Mouse (Mus musculus) left cerebral cortex, postnatal 36 days (tissue): ENCODE results near the gene Btbd16. TPM values are rescaled to one million over a fixed set of nuclear protein-coding genes. Genes with fewer than 3 reads are reported as not detected.

ENCODE experiments used
- DNase-seq, 2 experiments: peaks; one replicate each; pipeline ENCODE4 v3.0.0; 2021 to 2022; ENCODE audit warnings: low spot score in 2 of 2, mixed read lengths in 1 of 2
- intact Hi-C: fragments of 180-260 bp; cut with DNase I; formaldehyde crosslinking; loops from one replicate; pipeline ENCODE4 v1.15.1; 2025
- total RNA-seq, 2 experiments: library from RNA; stranded (reverse); gene quantifications; 2 replicates each; pipeline ENCODE4 v1.2.3; 2021

Btbd16 gene
- total RNA-seq, 2 experiments from 2014 or later = 0.23 to 0.37 TPM

DNA sequence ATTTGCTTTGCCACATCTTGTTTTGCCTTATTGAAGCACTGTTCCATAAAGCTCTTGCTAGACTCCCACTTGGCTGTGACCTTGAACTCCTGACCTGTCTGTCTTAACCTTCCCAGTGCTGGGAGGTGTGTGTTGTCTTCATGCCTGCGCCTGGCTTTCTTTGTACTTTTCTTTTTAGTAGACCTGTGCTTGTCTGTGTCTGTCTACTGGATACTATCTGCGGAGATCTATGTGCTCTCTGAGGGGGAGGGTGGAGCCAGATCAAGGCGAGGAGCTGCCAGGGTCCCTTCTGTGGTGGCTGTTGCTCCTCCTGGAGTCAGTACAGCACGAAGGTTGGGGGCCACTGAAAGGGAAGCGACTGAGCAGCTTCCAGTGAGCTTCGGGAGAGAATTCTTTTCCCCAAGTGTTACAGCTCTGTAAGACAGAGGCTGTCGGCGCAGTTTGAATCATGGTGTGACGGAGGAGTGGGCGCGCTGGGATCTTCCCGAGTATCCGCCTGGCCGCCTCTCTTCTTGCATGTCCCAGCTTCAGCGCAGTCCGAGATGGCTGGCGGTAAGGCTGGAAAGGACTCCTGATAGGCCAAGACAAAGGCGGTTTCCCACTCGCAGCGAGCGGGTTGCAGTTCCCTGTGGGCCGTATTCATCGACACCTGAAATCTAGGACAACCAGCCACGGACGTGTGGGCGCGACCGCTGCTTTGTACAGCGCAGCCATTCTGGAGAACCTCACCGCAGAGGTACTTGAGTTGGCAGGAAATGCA is 7.3 kb upstream of the Btbd16 start:
- peak in 1 of 2 experiments; percentile 22 for DNase-seq
- intact Hi-C loops = no loop called here

DNA sequence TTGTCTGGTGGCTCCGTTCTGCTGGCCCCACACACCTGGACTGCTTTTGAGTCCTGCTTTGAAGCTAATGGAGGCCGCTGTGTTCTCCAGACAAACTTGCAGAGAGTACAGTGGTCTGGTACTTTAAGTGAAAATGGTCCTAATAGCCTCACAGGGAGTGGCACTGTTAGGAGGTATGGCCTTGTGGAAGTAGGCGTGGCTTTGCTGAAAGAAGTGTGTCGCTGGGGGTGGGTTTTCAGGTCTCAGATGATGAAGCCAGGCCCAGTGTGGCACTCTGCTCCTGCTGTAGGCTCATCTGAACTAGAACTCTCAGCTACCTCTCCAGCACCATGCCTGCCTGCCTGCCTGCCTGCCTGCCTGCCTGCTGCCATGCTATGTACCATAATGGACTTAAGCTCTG is 5.7 kb upstream of the Btbd16 start:
- DNase-seq = no peak
- intact Hi-C loops = no loop called here

DNA sequence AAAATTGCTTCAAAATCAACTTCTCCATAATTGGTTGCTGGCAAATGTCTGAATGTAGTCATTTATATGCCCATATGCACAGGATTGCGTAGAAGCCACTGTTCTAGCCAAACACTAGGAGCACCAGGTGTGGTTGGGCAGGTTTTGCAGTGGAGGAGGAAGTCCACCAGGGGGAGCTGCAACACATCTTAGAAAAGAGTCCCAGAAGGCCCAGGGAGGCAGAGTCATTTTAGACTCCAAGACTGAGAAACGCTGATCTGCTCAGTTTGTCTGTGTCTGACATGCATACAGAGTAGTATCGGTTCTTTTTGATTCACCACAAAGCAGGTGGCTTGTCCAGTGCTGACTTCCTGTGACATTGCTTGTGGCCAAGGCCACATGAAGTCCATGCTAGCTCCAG is 3.2 kb upstream of the Btbd16 start:
- DNase-seq = peak; percentile 76 to 78
- intact Hi-C loops = loop anchor here (2.0 to 10.0 kb wide), 3 partner anchors 57 to 294 kb away; no protein-coding TSS in a partner anchor

DNA sequence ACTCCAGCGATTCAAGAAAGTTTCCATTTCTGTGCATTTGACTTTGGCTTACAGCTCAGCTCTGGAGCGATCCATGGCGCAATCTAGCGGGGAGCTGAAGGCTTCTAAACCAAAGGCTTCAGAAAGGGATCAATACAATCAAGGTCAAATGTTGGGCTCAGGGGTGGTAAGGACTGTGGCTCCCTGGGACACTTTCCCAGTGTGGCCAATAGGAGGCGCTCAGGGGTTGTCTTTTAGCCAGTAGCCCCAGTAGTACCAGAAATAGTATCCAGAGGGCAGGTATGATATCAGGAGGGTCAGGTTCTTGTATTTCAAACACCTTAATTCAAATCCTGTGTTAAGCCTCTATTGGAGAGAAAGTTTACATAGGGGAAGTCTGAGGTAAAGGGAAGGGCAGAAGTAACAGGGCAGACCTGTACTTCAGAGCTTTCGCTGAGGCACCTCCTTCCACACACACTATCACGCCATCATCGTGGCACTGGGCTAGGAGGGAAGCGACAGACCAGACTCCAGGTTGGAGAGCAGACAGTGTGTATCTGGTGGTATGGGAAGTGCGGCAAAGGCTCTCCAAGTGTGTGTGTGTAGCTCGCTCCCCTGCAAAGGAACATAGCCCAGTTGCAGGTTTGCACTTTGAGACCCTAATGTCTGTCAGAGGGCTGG is 568 bp upstream of the Btbd16 start:
- no peak for DNase-seq

DNA sequence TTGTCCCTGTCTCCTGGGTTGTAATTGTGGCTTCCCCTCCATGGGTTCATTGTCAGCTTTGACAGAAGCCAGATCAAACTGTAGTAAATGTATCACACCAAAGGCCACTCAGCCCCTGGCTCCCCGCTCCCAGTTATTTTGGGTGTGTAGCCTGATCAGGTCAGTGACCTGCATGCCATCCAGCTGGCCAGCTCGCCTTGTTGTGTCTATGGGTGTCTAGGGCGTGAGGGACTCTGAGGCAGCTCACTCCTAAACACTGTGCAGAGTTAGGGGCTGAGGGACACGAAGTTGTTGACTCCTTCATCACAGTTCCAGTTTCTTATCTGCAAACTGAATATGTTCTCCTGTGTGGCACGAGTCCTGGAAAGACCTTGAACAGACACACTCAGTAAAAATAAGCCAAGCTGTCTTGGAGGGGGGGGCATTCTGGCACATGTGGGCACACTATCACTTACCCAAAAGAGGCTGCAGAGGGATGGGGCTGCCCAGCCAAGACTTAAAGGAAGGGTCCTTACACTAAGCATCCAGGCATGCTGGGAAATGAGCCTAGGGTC is 7.1 kb downstream of the Btbd16 start:
- intact Hi-C loops = no loop called here
- no peak for DNase-seq

More for the DNA sequence above, 568 bp upstream of the Btbd16 start:
- intact Hi-C loops = loop anchor here (5.0 to 10.0 kb wide), 2 partner anchors 54 to 292 kb away; no protein-coding TSS in a partner anchor

DNA sequence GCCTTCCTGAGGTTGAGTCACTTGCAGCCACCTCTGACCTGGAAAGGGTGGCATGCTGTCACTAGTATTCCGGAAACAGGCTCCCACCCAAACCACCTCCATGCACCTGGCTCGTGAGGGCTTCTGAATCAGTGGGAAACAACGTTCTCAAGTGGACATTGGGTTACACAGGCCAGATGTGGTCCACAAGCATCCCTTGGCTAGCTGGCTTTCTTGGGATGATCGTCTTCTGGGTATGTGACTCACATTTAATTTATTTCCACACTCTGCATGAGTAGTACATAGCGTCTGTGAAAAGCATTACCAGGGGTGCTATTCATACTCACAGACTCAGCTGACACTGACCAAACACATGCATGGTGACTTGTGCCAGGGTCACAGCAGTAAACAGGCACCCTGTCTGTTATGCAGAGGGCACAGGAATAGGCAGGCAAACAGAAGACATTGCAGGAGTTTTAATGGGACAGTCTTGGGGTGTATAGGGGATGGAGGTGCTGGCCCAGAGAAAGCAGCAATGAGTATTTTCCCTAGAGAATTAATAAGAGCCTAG is 8.7 kb downstream of the Btbd16 start:
- DNase-seq = no peak
- intact Hi-C loops = no loop called here

DNA sequence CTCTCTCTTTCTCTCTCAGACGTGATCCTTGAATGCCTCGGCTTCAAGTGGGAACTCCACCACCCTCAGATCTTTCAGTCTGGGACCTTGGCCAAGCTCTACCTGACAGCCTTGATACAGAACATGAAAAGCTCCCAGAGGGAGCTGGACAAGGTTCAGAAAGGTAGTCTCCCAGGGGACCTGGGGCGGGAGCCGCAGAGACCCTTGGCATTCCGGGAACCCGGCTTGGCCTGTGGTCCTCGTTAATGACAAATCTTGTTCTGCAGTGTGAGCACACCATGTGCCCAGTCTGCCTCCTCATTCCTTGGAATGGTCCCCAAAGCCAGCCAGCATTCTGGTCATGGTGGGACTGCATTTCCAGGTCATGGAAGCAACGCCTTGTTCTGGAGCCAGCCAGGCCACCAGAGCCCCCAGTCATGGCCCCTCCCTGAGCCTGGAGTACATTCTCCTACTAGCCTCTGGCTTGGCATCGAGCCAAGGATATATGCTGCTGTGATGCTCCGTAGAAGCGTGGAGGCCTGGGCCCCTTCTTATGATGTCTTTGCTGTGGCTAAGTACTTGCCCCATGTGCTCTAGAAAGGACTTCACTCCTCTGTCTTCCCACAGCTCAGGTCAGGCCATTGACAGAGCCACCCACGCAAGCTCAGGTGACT is 12.2 kb downstream of the Btbd16 start:
- intact Hi-C loops = no loop called here

DNA sequence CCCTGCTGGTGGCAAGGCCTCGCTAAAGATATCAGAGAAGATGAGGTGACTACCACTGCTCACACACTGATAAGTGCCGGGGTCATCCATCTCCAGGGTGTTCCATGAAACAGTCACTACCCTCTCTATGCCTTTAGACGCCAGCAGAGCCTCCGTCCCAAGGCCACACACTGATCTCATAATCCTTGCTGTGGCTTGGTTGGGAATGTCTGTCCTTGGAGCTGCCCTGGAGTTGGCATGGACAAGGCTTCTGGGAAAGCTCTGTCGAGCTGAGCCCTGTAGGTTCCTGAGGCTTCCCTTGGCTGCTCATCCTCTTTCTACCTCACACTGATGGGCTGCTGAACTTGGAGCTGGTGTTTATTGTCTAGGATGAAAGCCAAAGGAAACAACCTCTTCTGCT is 12.8 kb downstream of the Btbd16 start:
- DNase-seq = no peak
- intact Hi-C loops = no loop called here

More for the DNA sequence above, 12.2 kb downstream of the Btbd16 start:
- no peak for DNase-seq

DNA sequence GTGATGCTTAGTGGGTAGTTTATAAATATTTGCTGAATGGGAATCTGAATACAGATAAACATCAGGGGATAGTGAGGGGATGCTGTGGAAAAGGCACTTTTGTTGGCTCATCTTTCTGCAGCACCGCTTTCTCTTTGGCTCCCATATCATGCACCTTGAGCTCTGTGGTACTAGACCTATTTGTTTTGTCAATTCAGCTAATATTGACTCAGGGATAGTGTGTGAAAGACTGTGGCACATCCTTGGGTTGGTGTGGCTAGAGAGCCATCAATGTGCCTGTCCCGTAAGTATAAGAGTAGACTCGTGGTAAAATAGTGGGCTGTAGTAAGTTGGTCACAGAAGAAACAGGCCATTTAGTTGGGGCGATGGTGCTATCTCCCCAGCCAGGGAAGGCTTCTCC is 13.7 kb downstream of the Btbd16 start:
- intact Hi-C loops = no loop called here
- DNase-seq = no peak

DNA sequence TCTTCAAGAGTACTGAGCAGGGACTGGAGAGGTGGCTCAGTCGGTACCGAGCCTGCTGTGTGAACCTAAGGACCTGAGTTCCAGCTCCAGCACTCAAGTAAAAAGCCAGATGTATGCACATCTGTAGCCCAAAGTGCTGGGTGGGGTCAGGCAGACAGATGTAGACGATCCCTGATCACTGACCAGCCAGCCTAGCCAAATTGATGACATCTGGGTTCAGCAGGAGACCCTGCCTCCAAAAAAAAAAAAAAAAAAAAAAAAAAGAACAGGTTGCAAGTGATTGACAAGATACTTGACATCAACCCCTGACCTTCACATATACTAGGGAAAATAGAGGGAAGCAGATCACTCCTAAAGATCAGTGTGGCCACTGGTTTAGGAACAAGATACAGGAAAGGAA is 15.1 kb downstream of the Btbd16 start:
- intact Hi-C loops = no loop called here

DNA sequence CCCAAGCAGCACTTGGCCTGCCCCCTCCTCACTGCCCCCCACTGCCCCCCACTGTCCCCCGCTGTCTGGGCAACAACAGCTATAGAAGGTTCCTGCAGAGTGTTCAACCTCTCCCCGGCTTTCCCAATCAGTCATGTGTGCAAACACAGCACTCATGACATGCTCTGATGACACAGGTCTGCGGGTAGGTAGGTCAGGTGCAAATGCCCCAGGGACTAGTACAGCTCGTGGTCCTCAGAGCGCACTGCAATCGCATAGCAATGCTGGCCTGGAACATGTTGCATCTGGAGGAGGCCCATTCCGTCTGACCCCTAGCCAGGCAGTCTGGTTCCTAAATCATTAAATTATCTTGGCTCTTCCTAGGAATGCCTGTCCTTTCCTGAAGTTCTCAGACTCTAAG is 15.6 kb downstream of the Btbd16 start:
- intact Hi-C loops = no loop called here
- no peak for DNase-seq

More for the DNA sequence above, 15.1 kb downstream of the Btbd16 start:
- no peak for DNase-seq

DNA sequence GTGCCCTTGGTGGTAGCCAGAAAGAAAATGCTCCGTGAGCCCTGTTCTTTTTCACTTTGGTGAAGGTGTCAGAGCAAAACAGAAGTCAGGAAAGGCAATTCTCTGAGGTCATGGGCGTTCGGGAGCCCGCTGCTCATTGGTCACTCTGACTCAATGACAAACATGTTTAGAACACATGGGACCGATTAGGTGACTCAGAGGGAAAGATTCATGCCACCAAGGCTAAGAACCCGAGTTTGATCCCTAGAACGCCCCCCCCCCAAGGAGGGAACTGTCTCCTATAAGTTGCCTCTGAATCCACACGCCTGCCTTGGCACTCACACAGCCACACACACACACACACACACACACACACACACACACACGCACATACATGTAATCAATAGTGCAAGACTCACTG is 19.8 kb downstream of the Btbd16 start:
- no peak for DNase-seq
- intact Hi-C loops = no loop called here

DNA sequence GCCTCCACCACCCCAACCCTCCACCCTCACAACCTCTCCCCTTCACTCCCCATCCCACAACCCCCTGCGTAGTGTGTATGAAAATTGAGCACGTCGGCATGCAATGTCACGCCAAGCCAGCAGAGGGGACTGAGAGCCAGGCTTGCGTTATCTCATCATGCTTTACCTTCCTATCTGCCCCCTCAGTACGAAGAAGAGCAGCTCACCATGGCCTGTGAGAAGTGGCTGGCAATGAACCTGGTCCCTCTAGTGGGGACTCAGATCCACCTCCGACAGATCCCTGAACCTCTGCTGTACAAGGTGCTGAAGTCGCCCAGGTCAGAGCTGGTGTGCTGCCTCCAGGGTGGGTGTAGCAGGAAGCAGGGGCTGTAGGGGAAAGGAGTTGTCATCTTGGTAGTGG is 22.9 kb downstream of the Btbd16 start:
- DNase-seq = no peak
- intact Hi-C loops = no loop called here

DNA sequence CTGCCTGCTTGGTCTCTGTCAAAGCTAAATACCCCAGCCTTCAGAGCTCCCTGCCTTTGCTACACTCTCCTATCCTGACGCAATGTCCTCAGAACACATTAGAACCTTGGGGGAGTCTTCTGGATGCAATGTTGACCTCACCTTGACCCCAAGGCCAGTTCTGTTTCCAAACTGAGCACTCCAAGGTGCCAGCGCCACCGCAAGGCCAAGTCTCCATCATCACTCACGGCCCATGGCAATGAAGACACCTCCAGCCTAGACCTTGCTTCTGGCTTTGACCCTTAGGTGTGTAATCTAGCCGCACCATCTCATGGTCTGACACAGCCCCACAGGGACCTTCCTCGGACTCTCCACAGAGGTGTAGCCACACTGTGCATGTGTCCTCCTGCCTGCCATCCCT is 23.7 kb downstream of the Btbd16 start:
- intact Hi-C loops = no loop called here
- DNase-seq = no peak

DNA sequence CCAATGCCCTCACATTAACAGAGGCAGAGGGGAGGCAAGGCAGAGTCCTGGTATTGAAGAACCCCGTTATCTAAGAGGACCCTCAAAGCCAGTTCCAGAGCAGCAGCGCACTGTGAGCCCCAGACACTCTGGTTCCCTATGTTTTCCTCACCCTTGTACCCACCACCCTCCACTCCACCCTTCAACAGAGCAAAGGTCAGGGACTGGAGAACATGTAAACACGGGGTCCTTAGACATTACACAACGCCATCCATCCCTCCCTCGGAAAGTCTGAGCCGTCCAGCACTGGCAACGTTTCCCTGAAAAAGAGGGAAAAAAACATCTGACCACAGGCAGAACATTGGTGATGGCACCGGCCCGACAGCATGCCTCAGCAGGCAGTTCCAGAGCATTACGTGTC is 25.5 kb downstream of the Btbd16 start:
- intact Hi-C loops = no loop called here
- no peak for DNase-seq

DNA sequence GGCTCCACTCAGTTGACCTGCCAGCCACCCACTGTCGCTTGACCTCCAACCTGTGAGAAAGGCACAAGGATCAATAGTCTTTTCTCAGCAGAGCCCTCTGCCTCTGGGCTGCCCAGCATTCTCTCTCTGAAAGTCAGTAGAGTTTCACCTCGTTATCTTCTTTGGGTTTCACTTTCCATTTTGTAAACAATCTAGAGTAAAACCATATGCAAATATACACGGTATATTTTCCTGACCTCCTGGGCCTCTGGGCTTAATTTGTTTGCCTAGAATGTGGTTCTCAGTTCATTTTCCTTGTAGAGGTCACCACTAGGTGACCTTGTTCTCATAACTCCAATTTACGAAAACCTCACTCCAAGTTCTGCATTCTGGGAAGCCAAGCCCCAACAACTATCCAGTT is 26.8 kb downstream of the Btbd16 start:
- intact Hi-C loops = no loop called here
- no peak for DNase-seq

DNA sequence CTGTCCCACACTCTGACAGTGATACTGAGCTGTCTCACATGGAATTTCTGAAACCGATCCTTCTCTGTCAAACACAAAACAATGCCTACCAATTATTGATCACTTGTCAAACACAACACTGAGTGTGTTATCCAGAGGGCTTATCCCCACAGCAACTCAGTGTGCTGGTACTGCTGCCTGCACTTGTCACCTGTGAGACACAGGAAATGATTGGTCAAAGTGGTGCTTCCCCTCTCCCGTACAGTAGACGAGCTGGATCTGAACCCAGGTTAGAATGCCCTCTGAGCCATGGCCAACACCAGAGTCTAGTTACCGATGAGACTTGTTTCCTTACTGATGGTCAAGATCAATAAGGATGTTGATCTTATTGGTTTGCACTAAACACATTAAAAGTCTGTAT is 27.9 kb downstream of the Btbd16 start:
- DNase-seq = no peak
- intact Hi-C loops = no loop called here

DNA sequence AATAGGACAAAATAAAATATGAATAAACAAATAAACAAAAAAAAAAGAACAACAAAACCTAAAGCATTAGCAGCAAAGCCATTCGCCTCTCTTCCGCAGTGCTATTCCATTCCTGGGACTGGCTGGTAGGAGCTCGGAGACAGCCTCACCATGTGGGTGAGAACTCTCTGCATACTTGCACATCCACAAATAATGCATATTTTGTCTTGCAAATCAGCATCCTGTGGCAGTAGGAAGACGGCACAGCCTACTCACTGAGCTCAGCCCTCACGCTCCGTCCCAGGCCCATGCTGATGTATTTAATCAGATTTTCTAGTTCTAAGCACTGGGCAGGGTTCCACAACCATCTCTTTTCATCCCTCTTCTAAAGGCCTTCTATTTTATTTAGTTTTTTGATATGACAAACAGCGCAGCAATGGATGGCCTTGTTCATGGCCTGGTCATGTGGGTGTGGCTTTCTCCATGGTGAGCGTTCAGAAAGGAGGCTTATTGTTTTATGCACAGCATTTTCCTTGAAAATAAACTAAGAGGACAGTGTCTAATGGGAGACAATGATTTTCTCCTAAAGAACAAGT is 29.5 kb downstream of the Btbd16 start:
- DNase-seq = no peak
- intact Hi-C loops = no loop called here

DNA sequence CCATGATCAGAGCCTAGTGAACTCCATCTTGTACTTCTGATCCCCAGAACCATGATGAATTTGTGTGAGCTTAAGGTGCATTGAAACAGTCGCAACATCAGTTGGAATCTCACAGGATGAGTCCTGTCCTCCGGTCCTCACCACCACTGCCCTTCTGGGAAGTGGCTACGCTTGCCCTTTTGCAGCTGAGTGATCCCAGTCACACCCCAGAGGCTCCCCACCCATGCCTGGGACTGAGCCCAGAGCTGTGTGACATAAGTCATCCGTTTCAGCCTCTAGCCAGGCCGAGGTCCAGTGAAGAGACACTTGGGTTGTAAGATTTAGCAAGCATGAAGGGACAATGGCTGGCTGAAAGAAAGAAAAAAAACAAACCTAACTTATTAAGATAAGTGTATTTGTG is 31.1 kb downstream of the Btbd16 start:
- intact Hi-C loops = no loop called here
- no peak for DNase-seq

DNA sequence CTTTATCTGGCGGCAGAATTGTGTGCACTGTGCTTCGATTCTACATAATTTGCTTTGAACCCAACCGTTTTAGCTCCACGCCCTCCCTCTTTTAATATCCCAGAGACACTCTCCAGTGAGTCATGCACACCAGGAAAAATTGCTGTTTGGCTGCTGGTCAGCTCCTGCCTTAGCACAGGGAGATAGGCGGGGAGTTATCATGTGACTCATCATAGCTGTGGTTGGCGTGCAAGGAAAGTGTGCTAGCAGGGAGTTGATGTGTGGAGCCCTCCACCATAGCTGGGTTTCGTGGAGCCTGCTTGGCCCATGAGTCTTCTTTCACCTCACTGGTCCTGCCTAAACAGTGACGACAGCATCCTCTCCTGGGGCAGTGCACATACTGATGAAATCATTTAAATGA is 33.9 kb downstream of the Btbd16 start:
- intact Hi-C loops = no loop called here
- peak; percentile 74 to 77 for DNase-seq
